Mouse (Mus musculus) midbrain, postnatal 0 days (tissue): ENCODE results near the gene Glyr1. TPM values are rescaled to one million over a fixed set of nuclear protein-coding genes. Genes with fewer than 3 reads are reported as not detected.

Source experiments
- ATAC-seq: fragments of 200-750 bp; cut with Nextera tagmentation; 2 replicates; pipeline ENCODE4 v1.8.0; 2017; ENCODE audit warnings: moderate number of reproducible peaks, mild to moderate bottlenecking, moderate TSS enrichment, moderate library complexity; ENCODE audit not compliant: low FRiP score
- DNase-seq: peaks from one replicate; pipeline ENCODE4 v3.0.0-alpha.2; 2015; ENCODE audit warnings: low spot score
- H3K27ac ChIP-seq: fragments of 300-500 bp; sonication (generic); 2 replicates; pipeline ENCODE4 v1.5.1; 2014; ENCODE audit warnings: low read depth, mild to moderate bottlenecking, low read length, mixed read lengths
- H3K27me3 ChIP-seq: fragments of 300-500 bp; sonication (generic); 2 replicates; pipeline ENCODE4 v1.6.1; 2014; ENCODE audit warnings: low read length, control low read depth, mixed read lengths; ENCODE audit not compliant: insufficient read depth
- H3K36me3 ChIP-seq: fragments of 300-500 bp; sonication (generic); 2 replicates; pipeline ENCODE4 v1.6.1; 2014; ENCODE audit warnings: low read length, control low read depth, mixed read lengths; ENCODE audit not compliant: insufficient read depth
- H3K4me1 ChIP-seq: fragments of 300-500 bp; sonication (generic); 2 replicates; pipeline ENCODE4 v1.6.1; 2014; ENCODE audit warnings: mild to moderate bottlenecking, control low read depth, antibody characterized with exemption, low read length, mixed read lengths; ENCODE audit not compliant: insufficient read depth
- H3K4me2 ChIP-seq: fragments of 300-500 bp; sonication (generic); 2 replicates; pipeline ENCODE4 v1.6.1; 2014; ENCODE audit warnings: low read depth, mild to moderate bottlenecking, low read length, mixed read lengths; ENCODE audit not compliant: poor library complexity, severe bottlenecking
- H3K4me3 ChIP-seq: fragments of 300-500 bp; sonication (generic); 2 replicates; pipeline ENCODE4 v1.5.1; 2014; ENCODE audit warnings: low read depth, mild to moderate bottlenecking, low read length, moderate library complexity
- H3K9ac ChIP-seq: fragments of 300-500 bp; sonication (generic); replicated peaks from 2 replicates; pipeline ENCODE4 v1.6.1; 2014; ENCODE audit warnings: mild to moderate bottlenecking, low read length, moderate library complexity, mixed read lengths; ENCODE audit not compliant: poor library complexity, severe bottlenecking
- H3K9me3 ChIP-seq: fragments of 300-500 bp; sonication (generic); 2 replicates; pipeline ENCODE4 v1.6.1; 2016; ENCODE audit warnings: low read length, control low read depth
- CTCF ChIP-seq: IDR thresholded peaks from 2 replicates; pipeline ENCODE4 v1.5.1; 2016; ENCODE audit warnings: antibody characterized with exemption, mild to moderate bottlenecking
- WGBS: fragments of 180-500 bp; shearing (Covaris S2); extraction: QIAGEN DNeasy Blood & Tissue Kit; methylation state at CpG from one replicate; pipeline ENCODE4 v1.1.7; 2014; 5-methylcytosine and 5-hydroxymethylcytosine counted together
- polyA plus RNA-seq: library from polyadenylated mRNA; unstranded; fragments of >200 nt; fragmentation: Nextera tagmentation; extraction: Ambion mirVana; gene quantifications from 2 replicates; pipeline ENCODE4 v1.2.1, GENCODE M21; 2015
- total RNA-seq: library from RNA; depleted of rRNA; stranded (reverse); fragments of >200 nt; gene quantifications from 2 replicates; pipeline ENCODE4 v1.2.3, GENCODE M21; 2014; rRNA removed

Gene Glyr1
- total RNA-seq (176 and 179 TPM in 2 replicates), polyA plus RNA-seq (146 and 149 TPM in 2 replicates)

- peak within 1 kb of the TSS; percentile 92 for H3K4me2 ChIP-seq
- H3K27me3 ChIP-seq = no peaks in the 10 kb centered on the region
- H3K9me3 ChIP-seq = no peaks in the 10 kb centered on the region
- peak; percentile 100 for ATAC-seq
- under 1% methylated on average over 46 of the region's 56 CpGs for WGBS
- peaks cover 7% of the 10 kb centered on the region; the same call in 1 of the 2 replicates for H3K4me1 ChIP-seq
- H3K27ac ChIP-seq = peak within 1 kb of the TSS; percentile 97
- H3K4me3 ChIP-seq = peak within 1 kb of the TSS; percentile 98
- DNase-seq = peak; percentile 100
- TF ChIP-seq CTCF = no peak; the same call in 1 of the 2 replicates
- H3K36me3 ChIP-seq = peaks cover 18% of the 10 kb centered on the region
- H3K9ac ChIP-seq = peak within 1 kb of the TSS; percentile 90
Measured at GRCm38 (mm10) chr16:5049774-5050234, at the start of gene Glyr1, which contains the start of gene Ubn1. Gene Glyr1, minus strand, starts transcription at chr16:5049863. Gene Ubn1, plus strand, starts transcription at chr16:5050057.

DNA sequence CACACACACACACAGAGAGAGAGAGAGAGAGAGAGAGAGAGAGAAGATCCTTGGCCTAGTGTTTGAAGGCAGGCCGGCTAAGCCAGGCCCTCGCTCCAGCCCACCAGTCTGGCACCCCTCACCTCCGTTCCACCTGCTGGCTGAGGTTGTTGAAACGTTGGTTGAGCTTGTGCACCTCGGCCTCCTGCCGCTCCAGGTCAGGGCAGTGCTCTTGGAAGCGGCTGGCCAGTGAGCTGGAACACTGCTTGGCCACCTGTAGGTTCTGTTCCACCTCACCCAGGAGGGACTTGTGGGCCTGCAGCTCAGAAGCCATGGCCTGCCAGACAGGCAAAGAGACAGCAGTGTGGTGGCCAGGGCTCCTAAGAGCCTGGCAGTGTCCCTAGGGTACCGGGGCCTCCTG is 46.8 kb upstream of the Glyr1 start:
- Histone ChIP-seq H3K36me3 (no peaks in the 10 kb centered on the region), H3K9ac (no peak overlapping the region), H3K4me3 (no peak overlapping the region), H3K9me3 (no peaks in the 10 kb centered on the region), H3K4me2 (no peak overlapping the region), H3K27ac (no peak overlapping the region), H3K27me3 (no peaks in the 10 kb centered on the region), H3K4me1 (no peaks in the 10 kb centered on the region)
- no peak for TF ChIP-seq CTCF
- no peak for DNase-seq
- 76% methylated on average over 8 of the region's 8 CpGs for WGBS
- no peak for ATAC-seq

DNA sequence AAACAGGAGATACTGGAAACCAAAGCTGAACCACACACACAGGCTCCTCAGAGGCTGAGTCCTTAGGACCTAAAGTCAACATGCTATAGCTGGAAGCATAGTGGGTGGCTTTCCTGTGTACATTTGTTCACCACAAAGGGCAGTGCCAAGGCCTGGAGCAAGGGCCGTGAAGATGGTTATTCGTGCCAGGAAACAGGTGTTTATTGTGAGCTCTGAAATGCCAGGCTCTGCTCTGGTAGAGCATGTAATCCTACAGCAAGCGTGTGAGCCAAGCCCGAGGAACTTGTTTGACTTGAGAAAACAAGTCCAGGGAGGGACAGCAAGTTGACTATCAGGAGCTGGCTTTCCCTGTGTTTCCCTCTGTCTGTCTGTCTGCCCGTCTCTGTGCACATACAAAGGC is 43.6 kb upstream of the Glyr1 start:
- TF ChIP-seq CTCF = no peak
- no peaks in the 10 kb centered on the region for H3K4me1 ChIP-seq
- no peaks in the 10 kb centered on the region for H3K9me3 ChIP-seq
- 84% methylated on average over 5 of the region's 5 CpGs for WGBS
- DNase-seq (no peak), ATAC-seq (no peak)
- no peak overlapping the region for H3K9ac ChIP-seq
- H3K4me3 ChIP-seq = no peak overlapping the region
- H3K27me3 ChIP-seq = no peaks in the 10 kb centered on the region
- peaks cover 8% of the 10 kb centered on the region for H3K36me3 ChIP-seq
- H3K27ac ChIP-seq = no peak overlapping the region
- H3K4me2 ChIP-seq = no peak overlapping the region

- ATAC-seq (no peak), DNase-seq (no peak)
- H3K4me3 ChIP-seq = no peak overlapping the region
- H3K9me3 ChIP-seq = no peaks in the 10 kb centered on the region
- H3K36me3 ChIP-seq = peaks cover 38% of the 10 kb centered on the region
- H3K4me1 ChIP-seq = no peaks in the 10 kb centered on the region
- WGBS = 73% methylated on average over 10 of the region's 10 CpGs
- H3K9ac ChIP-seq = no peak overlapping the region
- TF ChIP-seq CTCF = no peak
- no peak overlapping the region for H3K4me2 ChIP-seq
- no peak overlapping the region for H3K27ac ChIP-seq
- no peaks in the 10 kb centered on the region for H3K27me3 ChIP-seq
Measured at GRCm38 (mm10) chr16:5089021-5089420, 39.4 kb upstream of the Glyr1 start.

DNA sequence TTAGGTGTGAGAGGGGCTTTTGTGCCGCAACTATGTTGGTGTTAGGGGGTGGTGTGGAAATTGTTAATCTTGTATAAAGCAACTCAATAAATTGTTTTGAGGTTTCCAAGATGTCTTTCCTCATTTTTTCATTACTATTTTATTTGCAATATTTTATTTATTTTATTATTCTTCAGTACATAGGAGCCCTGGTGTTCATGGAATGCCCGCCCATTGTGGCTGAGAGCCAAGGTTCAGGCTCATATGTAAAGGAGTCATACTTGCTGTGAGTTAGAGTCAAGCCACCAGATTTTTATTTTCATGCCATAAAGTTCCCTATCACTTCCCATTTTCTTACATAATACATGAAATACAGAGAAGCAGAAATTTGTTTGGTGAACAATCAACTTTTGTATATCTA is 36.5 kb upstream of the Glyr1 start:
- H3K9me3 ChIP-seq = no peaks in the 10 kb centered on the region
- H3K9ac ChIP-seq = no peak overlapping the region
- H3K4me2 ChIP-seq = no peak overlapping the region
- H3K4me1 ChIP-seq = no peaks in the 10 kb centered on the region
- ATAC-seq (no peak), DNase-seq (no peak)
- no peaks in the 10 kb centered on the region for H3K27me3 ChIP-seq
- H3K4me3 ChIP-seq = no peak overlapping the region
- 97% methylated on average over 2 of the region's 2 CpGs for WGBS
- no peak for TF ChIP-seq CTCF
- H3K36me3 ChIP-seq = peaks cover 63% of the 10 kb centered on the region
- H3K27ac ChIP-seq = no peak overlapping the region

GRCm38 (mm10) chr16:5085196-5085595 is 35.5 kb upstream of the Glyr1 start:
- Histone ChIP-seq H3K4me1 (no peaks in the 10 kb centered on the region), H3K9ac (no peak overlapping the region), H3K9me3 (no peaks in the 10 kb centered on the region), H3K27me3 (no peaks in the 10 kb centered on the region), H3K27ac (no peak overlapping the region), H3K4me3 (no peak overlapping the region), H3K4me2 (no peak overlapping the region), H3K36me3 (peaks cover 64% of the 10 kb centered on the region)
- DNase-seq (no peak), ATAC-seq (no peak)
- no peak for TF ChIP-seq CTCF
- WGBS = 98% methylated on average over 4 of the region's 4 CpGs
